In genomic region chr3:127696541-127696940, GRCm38 (mm10) we compare ENCODE assay signal across 13 mouse cellular contexts.
A peak's percentile ranks its signal among the peaks of the same experiment; 100 is the strongest.
DNase-seq lines count a peak whose midpoint lies in the region; ATAC-seq and TF ChIP-seq lines count a peak whose summit lies in the region.
"Had no signal": no experiment of that assay in that cellular context is flagged by ENCODE, and none has a peak within 500 bp of the region (broad histone marks: within the 10 kb centered on the region; RNA-seq: fewer than 3 reads in every experiment).

No protein-coding gene starts in this region.

- no peaks in the 10 kb centered on the region for H3K9me3 ChIP-seq in kidney, postnatal 0 days (replicated peaks; ENCODE audit: low read length)
- no peaks in the 10 kb centered on the region for H3K9me3 ChIP-seq in neural tube, embryonic 12.5 days
- H3K9me3 ChIP-seq in hindbrain, embryonic 16.5 days (ENCODE audit: control insufficient read depth, low read length) = no peaks in the 10 kb centered on the region
- H3K9me3 ChIP-seq: liver, embryonic 12.5 days had no signal

- H3K4me3 ChIP-seq in kidney, postnatal 0 days (replicated peaks; ENCODE audit: low read depth, low read length) = no peak overlapping the region
- H3K4me3 ChIP-seq in neural tube, embryonic 12.5 days = no peak overlapping the region
- H3K4me3 ChIP-seq in hindbrain, embryonic 16.5 days (ENCODE audit: low read length) = no peak overlapping the region
- H3K4me3 ChIP-seq: liver, embryonic 12.5 days had no signal

- H3K4me2 ChIP-seq in kidney, postnatal 0 days (ENCODE audit: low read length) = no peak overlapping the region
- no peak overlapping the region for H3K4me2 ChIP-seq in neural tube, embryonic 12.5 days (replicated peaks)
- H3K4me2 ChIP-seq in hindbrain, embryonic 16.5 days (ENCODE audit: low read length) = no peak overlapping the region
- H3K4me2 ChIP-seq: liver, embryonic 12.5 days had no signal

- DNase-seq in kidney, postnatal 0 days (ENCODE audit: low spot score) = no peak
- DNase-seq in kidney, postnatal 14 days = no peak
- DNase-seq in neural tube, embryonic 10.5 days (ENCODE audit: extremely low spot score, low spot score) = no peak
- no peak for DNase-seq in frontal cortex, postnatal 14 days (ENCODE audit: low spot score in 2 of 2)
- DNase-seq in spleen, adult 12 weeks (ENCODE audit: low spot score) = no peak
- DNase-seq: cerebellum, adult 8-10 months; gastrocnemius, postnatal 36 days; kidney, adult 18-20 months; right cerebral cortex, postnatal 25 days; thymus, postnatal 4 days had no signal

- H3K27ac ChIP-seq in kidney, postnatal 0 days = no peak overlapping the region
- no peak overlapping the region for H3K27ac ChIP-seq in neural tube, embryonic 12.5 days
- no peak overlapping the region for H3K27ac ChIP-seq in hindbrain, embryonic 16.5 days (ENCODE audit: low read depth, low read length)
- H3K27ac ChIP-seq: liver, embryonic 12.5 days had no signal

- WGBS in kidney, postnatal 0 days = 72% methylated on average over 11 of the region's 11 CpGs
- 74% methylated on average over 11 of the region's 11 CpGs for WGBS in neural tube, embryonic 12.5 days
- WGBS in hindbrain, embryonic 16.5 days = 77% methylated on average over 11 of the region's 11 CpGs

- H3K36me3 ChIP-seq in kidney, postnatal 0 days (ENCODE audit: insufficient read depth, low read length) = no peaks in the 10 kb centered on the region
- no peaks in the 10 kb centered on the region for H3K36me3 ChIP-seq in neural tube, embryonic 12.5 days
- no peaks in the 10 kb centered on the region for H3K36me3 ChIP-seq in hindbrain, embryonic 16.5 days (ENCODE audit: control insufficient read depth, insufficient read depth, low read length)
- H3K36me3 ChIP-seq: liver, embryonic 12.5 days had no signal

- 0 out of 2 replicates have a peak, but pooled peaks cover 3% of the 10 kb centered on the region for H3K4me1 ChIP-seq in kidney, postnatal 0 days (replicated peaks; ENCODE audit: insufficient read depth, low read length)
- H3K4me1 ChIP-seq in neural tube, embryonic 12.5 days = peaks cover 10% of the 10 kb centered on the region
- peaks cover 5% of the 10 kb centered on the region for H3K4me1 ChIP-seq in hindbrain, embryonic 16.5 days (ENCODE audit: control insufficient read depth, insufficient read depth, low read depth, low read length)
- H3K4me1 ChIP-seq: liver, embryonic 12.5 days had no signal

- no peak for TF ChIP-seq CTCF in kidney, postnatal 0 days (IDR thresholded peaks at IDR 0.05; ENCODE audit: low read depth)

- peaks cover 7% of the 10 kb centered on the region; the same call in 1 of the 2 replicates for H3K27me3 ChIP-seq in kidney, postnatal 0 days (ENCODE audit: insufficient read depth, low read length)
- peaks cover 45% of the 10 kb centered on the region for H3K27me3 ChIP-seq in neural tube, embryonic 12.5 days (replicated peaks)
- peaks cover 10% of the 10 kb centered on the region for H3K27me3 ChIP-seq in hindbrain, embryonic 16.5 days (replicated peaks; ENCODE audit: control insufficient read depth, insufficient read depth, low read length)

- H3K9ac ChIP-seq in kidney, postnatal 0 days (ENCODE audit: low read depth, low read length) = no peak overlapping the region
- no peak overlapping the region for H3K9ac ChIP-seq in neural tube, embryonic 12.5 days
- no peak overlapping the region for H3K9ac ChIP-seq in hindbrain, embryonic 16.5 days (ENCODE audit: low read depth, low read length)
- H3K9ac ChIP-seq: liver, embryonic 12.5 days had no signal

- ATAC-seq in kidney, postnatal 0 days (replicated peaks; ENCODE audit: low FRiP score, low read depth) = 0 out of 2 replicates have a peak, but pooled peaks have one; percentile 21
- ATAC-seq in neural tube, embryonic 12.5 days (ENCODE audit: low FRiP score, low read depth) = peak; percentile 36; the same call in 1 of the 2 replicates
- peak; percentile 60; the same call in 1 of the 2 replicates for ATAC-seq in hindbrain, embryonic 16.5 days
- ATAC-seq: liver, embryonic 12.5 days had no signal
